Mouse (Mus musculus) midbrain, embryonic 14.5 days (tissue): ENCODE data around the gene Cyb561. TPM values are rescaled to one million over a fixed set of nuclear protein-coding genes. Genes with fewer than 3 reads are reported as not detected.
A peak's percentile ranks its signal among the peaks of the same experiment; 100 is the strongest.

Experiments
- ATAC-seq: fragments of 200-750 bp; cut with Nextera tagmentation; 2 replicates; pipeline ENCODE4 v1.8.0; 2017; ENCODE audit warnings: moderate number of reproducible peaks, moderate library complexity; ENCODE audit not compliant: low FRiP score, low TSS enrichment
- DNase-seq: peaks from one replicate; pipeline ENCODE4 v3.0.0-alpha.2; 2015
- H3K27ac ChIP-seq: fragments of 300-500 bp; sonication (generic); replicated peaks from 2 replicates; pipeline ENCODE4 v1.5.1; 2014; ENCODE audit warnings: mild to moderate bottlenecking, low read depth, low read length, moderate library complexity
- H3K27me3 ChIP-seq: fragments of 300-500 bp; sonication (generic); 2 replicates; pipeline ENCODE4 v1.6.1; 2014; ENCODE audit warnings: low read length, control low read depth, mixed read lengths; ENCODE audit not compliant: control insufficient read depth, insufficient read depth
- H3K36me3 ChIP-seq: fragments of 300-500 bp; sonication (generic); 2 replicates; pipeline ENCODE4 v1.6.1; 2014; ENCODE audit warnings: low read length, control low read depth; ENCODE audit not compliant: control insufficient read depth, insufficient read depth
- H3K4me1 ChIP-seq: fragments of 300-500 bp; sonication (generic); 2 replicates; pipeline ENCODE4 v1.6.1; 2014; ENCODE audit warnings: mild to moderate bottlenecking, antibody characterized with exemption, low read length, control low read depth; ENCODE audit not compliant: control insufficient read depth, insufficient read depth
- H3K4me2 ChIP-seq: fragments of 300-500 bp; sonication (generic); 2 replicates; pipeline ENCODE4 v1.6.1; 2014; ENCODE audit warnings: mild to moderate bottlenecking, low read length, moderate library complexity
- H3K4me3 ChIP-seq: fragments of 300-500 bp; sonication (generic); replicated peaks from 2 replicates; pipeline ENCODE4 v1.5.1; 2014; ENCODE audit warnings: low read depth, low read length
- H3K9ac ChIP-seq: fragments of 300-500 bp; sonication (generic); replicated peaks from 2 replicates; pipeline ENCODE4 v1.6.1; 2014; ENCODE audit warnings: mild to moderate bottlenecking, low read length, moderate library complexity
- H3K9me3 ChIP-seq: fragments of 300-500 bp; sonication (generic); 2 replicates; pipeline ENCODE4 v1.6.1; 2016; ENCODE audit warnings: low read length, control low read depth, mixed read lengths; ENCODE audit not compliant: control insufficient read depth
- WGBS: fragments of 180-500 bp; shearing (Covaris S2); extraction: QIAGEN DNeasy Blood & Tissue Kit; methylation state at CpG from one replicate; pipeline ENCODE4 v1.1.7; 2014; 5-methylcytosine and 5-hydroxymethylcytosine counted together
- polyA plus RNA-seq: library from polyadenylated mRNA; unstranded; fragments of >200 nt; fragmentation: Nextera tagmentation; extraction: Ambion mirVana; gene quantifications from 2 replicates; pipeline ENCODE4 v1.2.1, GENCODE M21; 2014

Gene Cyb561
- polyA plus RNA-seq, 1 experiment from 2014 or later = 45.7 TPM

- 85% methylated on average over 5 of the region's 5 CpGs for WGBS
- Histone ChIP-seq H3K27me3 (no peaks in the 10 kb centered on the region), H3K36me3 (peaks cover 64% of the 10 kb centered on the region), H3K4me1 (no peaks in the 10 kb centered on the region), H3K4me2 (no peak overlapping the region), H3K9me3 (no peaks in the 10 kb centered on the region), H3K9ac (no peak overlapping the region), H3K4me3 (no peak overlapping the region), H3K27ac (no peak overlapping the region)
- DNase-seq = no peak
- ATAC-seq = no peak
Observed at GRCm38 (mm10) chr11:105921275-105921674, 31.9 kb downstream of the Cyb561 start.

DNA sequence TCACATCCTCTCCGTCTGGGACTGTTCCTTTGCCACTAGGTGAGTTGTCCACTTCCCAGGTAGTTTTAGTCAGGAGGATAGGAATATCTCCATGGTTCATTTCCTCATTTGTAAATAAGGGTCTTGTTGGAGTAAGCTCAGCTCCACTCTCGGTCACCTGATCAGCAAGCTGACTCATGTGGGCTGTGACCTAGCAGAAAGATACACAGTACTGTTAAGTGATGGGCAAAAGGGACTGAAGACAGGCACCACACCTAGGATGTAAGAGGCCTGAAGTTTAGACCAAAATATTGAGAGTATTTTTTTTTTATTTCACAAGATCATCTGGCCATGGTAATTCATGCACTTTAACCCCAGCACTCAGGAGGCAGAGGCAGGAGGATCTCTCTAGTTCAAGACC lies 32.3 kb downstream of the Cyb561 start:
- H3K36me3 ChIP-seq = peaks cover 68% of the 10 kb centered on the region
- H3K4me2 ChIP-seq = no peak overlapping the region
- WGBS = 94% methylated on average over 2 of the region's 2 CpGs
- ATAC-seq (no peak), DNase-seq (no peak)
- H3K9ac ChIP-seq = no peak overlapping the region
- H3K4me1 ChIP-seq = no peaks in the 10 kb centered on the region
- H3K9me3 ChIP-seq = no peaks in the 10 kb centered on the region
- no peaks in the 10 kb centered on the region for H3K27me3 ChIP-seq
- no peak overlapping the region for H3K27ac ChIP-seq
- H3K4me3 ChIP-seq = no peak overlapping the region

DNA sequence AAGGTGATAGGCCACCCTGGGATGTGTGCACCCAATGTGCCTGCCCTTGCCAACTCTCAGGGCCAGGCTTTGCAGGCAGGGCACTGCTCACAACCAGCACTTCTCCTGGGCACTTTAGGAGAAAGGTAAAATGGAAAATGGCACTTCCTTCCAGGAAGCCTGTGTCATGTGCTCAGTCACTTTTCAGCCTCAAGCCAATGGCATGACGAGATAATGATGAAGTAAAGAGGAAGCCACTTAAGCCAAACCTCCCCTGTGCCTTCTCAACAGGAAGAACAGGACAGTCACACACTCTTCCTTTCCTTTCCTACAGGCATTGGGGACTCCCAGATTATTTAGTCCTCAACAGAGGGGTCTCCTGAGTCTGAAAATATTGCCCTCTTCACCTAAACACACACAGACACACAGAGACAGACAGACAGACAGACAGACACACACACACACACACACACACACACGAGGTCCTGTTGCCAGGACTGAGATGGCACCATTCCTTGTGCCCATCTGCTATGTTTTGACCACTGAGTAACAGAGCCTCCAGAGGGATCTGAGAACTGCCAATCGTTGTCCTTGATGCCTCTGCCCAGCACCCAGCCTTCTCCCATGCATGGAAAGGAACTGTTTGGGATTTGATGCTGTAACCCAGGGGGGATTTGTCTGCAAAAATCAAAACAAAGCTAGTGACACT lies 32.9 kb downstream of the Cyb561 start:
- H3K4me3 ChIP-seq = no peak overlapping the region

GRCm38 (mm10) chr11:105913580-105913979 lies 39.6 kb downstream of the Cyb561 start:
- Histone ChIP-seq H3K9me3 (no peaks in the 10 kb centered on the region), H3K4me2 (no peak overlapping the region), H3K36me3 (peaks cover 66% of the 10 kb centered on the region), H3K27ac (no peak overlapping the region), H3K4me3 (no peak overlapping the region), H3K4me1 (no peaks in the 10 kb centered on the region), H3K27me3 (no peaks in the 10 kb centered on the region), H3K9ac (no peak overlapping the region)
- DNase-seq (no peak), ATAC-seq (no peak)
- 53% methylated on average over 5 of the region's 5 CpGs for WGBS

More for the DNA sequence above, 32.9 kb downstream of the Cyb561 start:
- peaks cover 69% of the 10 kb centered on the region for H3K36me3 ChIP-seq
- ATAC-seq = no peak
- H3K4me1 ChIP-seq = no peaks in the 10 kb centered on the region
- H3K9me3 ChIP-seq = no peaks in the 10 kb centered on the region
- no peaks in the 10 kb centered on the region for H3K27me3 ChIP-seq
- WGBS = 80% methylated on average over 3 of the region's 3 CpGs
- DNase-seq = no peak
- no peak overlapping the region for H3K9ac ChIP-seq
- no peak overlapping the region for H3K27ac ChIP-seq
- no peak overlapping the region for H3K4me2 ChIP-seq

DNA sequence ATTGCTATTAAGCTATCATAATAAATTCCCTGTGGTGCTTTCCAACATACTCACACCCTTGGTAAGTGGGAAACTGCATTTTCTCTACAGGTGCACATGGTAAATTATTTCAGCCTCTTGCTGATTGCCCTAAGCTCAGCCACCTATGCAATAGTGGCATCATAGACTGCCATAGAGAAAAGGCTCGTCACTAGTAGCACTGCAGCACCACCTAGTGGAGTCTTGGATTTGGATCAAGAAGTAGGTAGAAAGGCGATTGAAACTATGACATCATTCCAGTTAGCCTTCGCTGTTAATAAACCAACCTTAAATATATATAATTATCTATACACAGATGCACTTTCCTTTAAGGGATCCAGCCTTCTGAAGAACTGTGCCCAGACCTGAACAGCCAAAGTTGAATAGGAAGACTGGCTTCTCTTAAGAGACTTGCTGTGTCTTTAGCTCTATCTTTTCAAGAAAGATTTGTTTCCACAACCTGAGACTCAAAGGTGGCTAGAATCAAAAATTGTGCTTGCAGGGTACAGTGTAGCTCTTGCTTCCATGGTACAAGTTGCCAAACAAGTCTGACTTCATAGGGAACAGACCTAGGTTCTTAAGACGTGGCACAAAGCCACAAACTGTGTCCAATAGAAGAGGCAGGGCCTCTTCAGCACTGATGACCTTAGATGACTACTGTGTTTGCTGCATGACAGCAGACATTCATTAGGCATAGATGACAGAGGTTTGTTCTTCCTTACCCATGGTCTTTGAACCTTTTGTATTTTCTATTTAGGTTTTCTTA lies 41.4 kb downstream of the Cyb561 start:
- ATAC-seq (no peak), DNase-seq (peak; percentile 94)

GRCm38 (mm10) chr11:105911149-105911548 lies 42.0 kb downstream of the Cyb561 start:
- no peak for ATAC-seq
- no peaks in the 10 kb centered on the region for H3K27me3 ChIP-seq
- H3K9me3 ChIP-seq = no peaks in the 10 kb centered on the region
- no peak overlapping the region for H3K4me2 ChIP-seq
- peaks cover 48% of the 10 kb centered on the region for H3K36me3 ChIP-seq
- H3K4me1 ChIP-seq = no peaks in the 10 kb centered on the region
- H3K9ac ChIP-seq = no peak overlapping the region
- H3K27ac ChIP-seq = no peak overlapping the region
- no peak for DNase-seq
- H3K4me3 ChIP-seq = no peak overlapping the region

More for the DNA sequence above, 41.4 kb downstream of the Cyb561 start:
- Histone ChIP-seq H3K9me3 (no peaks in the 10 kb centered on the region), H3K36me3 (peaks cover 54% of the 10 kb centered on the region), H3K4me1 (no peaks in the 10 kb centered on the region), H3K4me3 (no peak overlapping the region), H3K4me2 (no peak overlapping the region), H3K27me3 (no peaks in the 10 kb centered on the region), H3K27ac (no peak overlapping the region), H3K9ac (no peak overlapping the region)
- 36% methylated on average over 4 of the region's 4 CpGs for WGBS

DNA sequence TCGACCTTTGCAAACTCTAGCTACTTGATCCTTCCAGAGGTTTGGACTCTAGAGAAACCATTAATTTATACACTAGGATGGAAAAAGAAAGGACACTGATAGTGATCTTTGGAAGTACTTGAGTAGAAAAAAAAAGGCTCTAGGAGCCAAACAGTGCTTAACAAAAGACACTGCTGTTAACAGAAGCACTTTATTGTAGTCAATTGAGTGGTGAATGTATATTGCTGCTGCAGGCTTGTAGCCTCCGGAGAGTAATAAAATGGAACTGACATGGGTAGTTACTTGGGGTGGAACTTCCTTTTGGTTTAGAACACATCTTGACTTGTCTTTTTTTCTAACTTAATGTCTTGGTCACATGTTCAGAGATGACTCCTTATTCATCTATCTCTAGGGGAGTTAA lies 43.5 kb downstream of the Cyb561 start:
- WGBS = 78% methylated on average over 2 of the region's 2 CpGs
- no peaks in the 10 kb centered on the region for H3K4me1 ChIP-seq
- no peaks in the 10 kb centered on the region for H3K27me3 ChIP-seq
- H3K9me3 ChIP-seq = no peaks in the 10 kb centered on the region
- DNase-seq (no peak), ATAC-seq (no peak)
- no peak overlapping the region for H3K4me2 ChIP-seq
- no peak overlapping the region for H3K4me3 ChIP-seq
- H3K27ac ChIP-seq = no peak overlapping the region
- no peak overlapping the region for H3K9ac ChIP-seq
- H3K36me3 ChIP-seq = peaks cover 39% of the 10 kb centered on the region

GRCm38 (mm10) chr11:105908926-105909325 lies 44.2 kb downstream of the Cyb561 start:
- H3K36me3 ChIP-seq = peaks cover 40% of the 10 kb centered on the region
- H3K4me2 ChIP-seq = no peak overlapping the region
- no peak overlapping the region for H3K4me3 ChIP-seq
- H3K9me3 ChIP-seq = no peaks in the 10 kb centered on the region
- no peak for DNase-seq
- no peaks in the 10 kb centered on the region for H3K4me1 ChIP-seq
- no peaks in the 10 kb centered on the region for H3K27me3 ChIP-seq
- no peak for ATAC-seq
- H3K9ac ChIP-seq = no peak overlapping the region
- WGBS = 84% methylated on average over 8 of the region's 8 CpGs
- no peak overlapping the region for H3K27ac ChIP-seq

DNA sequence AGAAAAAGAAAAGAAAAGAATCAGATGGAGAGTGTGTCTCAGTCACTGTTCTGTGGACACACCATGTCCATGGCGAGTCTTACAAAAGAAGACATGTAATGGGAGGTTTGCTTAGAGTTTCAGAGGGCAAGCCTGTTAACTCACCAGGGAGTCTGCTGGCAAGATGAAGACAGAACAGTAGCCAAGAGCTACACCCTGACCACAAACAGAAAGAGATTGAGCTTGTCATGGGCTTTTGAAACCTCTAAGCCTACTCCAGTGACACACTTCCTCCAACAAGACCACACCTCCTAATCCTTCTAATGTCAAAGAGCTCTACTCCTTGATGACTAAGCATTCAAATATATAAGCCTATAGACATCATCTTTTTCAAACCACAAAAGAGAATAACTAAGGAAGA lies 45.8 kb downstream of the Cyb561 start:
- no peak overlapping the region for H3K27ac ChIP-seq
- DNase-seq = no peak
- peaks cover 41% of the 10 kb centered on the region for H3K36me3 ChIP-seq

More for the DNA sequence above, 45.8 kb downstream of the Cyb561 start:
- Histone ChIP-seq H3K9ac (no peak overlapping the region), H3K27me3 (no peaks in the 10 kb centered on the region), H3K9me3 (no peaks in the 10 kb centered on the region), H3K4me2 (no peak overlapping the region), H3K4me3 (no peak overlapping the region), H3K4me1 (no peaks in the 10 kb centered on the region)
- WGBS = 83% methylated on average over 1 of the region's 1 CpGs
- no peak for ATAC-seq
